Mouse (Mus musculus) bone marrow, adult 2 months (tissue): ENCODE results near the gene Agt.

Experiments used
- CTCF ChIP-seq: fragments of 200-500 bp; IDR thresholded peaks from 2 replicates; pipeline ENCODE4 v1.5.1; 2011; ENCODE audit warnings: low read length, control low read depth; ENCODE audit not compliant: control insufficient read depth, insufficient read depth
- POLR2A ChIP-seq: fragments of 200-500 bp; IDR thresholded peaks from 2 replicates; pipeline ENCODE4 v1.6.1; 2011; ENCODE audit warnings: low read depth, mild to moderate bottlenecking, control low read depth, low read length, borderline replicate concordance; ENCODE audit not compliant: control insufficient read depth

DNA sequence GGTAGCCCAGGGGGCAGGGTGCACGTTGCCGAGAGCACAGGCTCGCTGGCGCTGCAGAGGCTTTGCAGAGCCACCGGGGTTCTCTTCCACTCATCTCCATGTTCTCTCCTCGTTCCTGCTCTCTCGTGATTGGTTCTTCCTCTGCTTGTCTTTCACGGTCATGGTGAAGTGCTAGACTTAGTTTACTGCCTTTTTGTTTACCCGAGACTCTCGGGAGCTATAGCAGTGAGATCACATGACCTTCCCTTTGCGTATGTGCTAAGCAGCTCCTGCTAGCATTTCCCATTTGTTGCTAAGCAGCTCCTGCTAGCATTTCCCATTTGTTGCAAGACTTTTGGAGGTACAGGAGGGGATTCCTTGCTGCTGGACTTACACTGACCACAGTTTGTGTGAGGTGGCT is 22.2 kb downstream of the Agt start:
- TF ChIP-seq CTCF: no peak
- TF ChIP-seq POLR2A: no peak
